7 mouse cellular contexts compared by ENCODE assay signal in the genomic region with DNA sequence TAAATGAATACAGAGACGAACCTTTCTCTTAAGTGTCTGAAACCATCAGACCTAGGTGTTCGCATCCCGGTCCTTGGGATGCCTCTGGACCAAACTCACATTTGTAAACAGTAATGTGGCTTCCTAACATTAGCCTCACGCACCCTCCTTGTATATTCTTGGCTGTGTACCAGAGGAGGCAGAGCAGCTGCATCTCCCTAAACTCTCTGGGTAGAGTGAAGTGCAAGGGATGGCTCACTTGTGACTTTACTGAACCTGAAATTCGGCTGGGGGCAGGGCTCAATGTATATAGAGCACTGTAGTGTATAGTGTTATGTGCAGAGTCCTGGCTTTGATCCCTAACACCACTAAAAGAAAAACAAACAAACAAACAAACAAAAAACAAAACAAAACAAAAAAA. TPM values are rescaled to one million over a fixed set of nuclear protein-coding genes. Genes with fewer than 3 reads are reported as not detected.
DNase-seq lines count a peak whose midpoint lies in the region; ATAC-seq and TF ChIP-seq lines count a peak whose summit lies in the region.

No protein-coding gene starts in this region.

- peak overlapping the region; percentile 53 for H3K4me2 ChIP-seq in lung, postnatal 0 days (replicated peaks; ENCODE audit: low read depth, low read length)
- H3K4me2 ChIP-seq in forebrain, embryonic 13.5 days, result peak overlapping the region; percentile 62
- peak overlapping the region; percentile 55 for H3K4me2 ChIP-seq in limb, embryonic 11.5 days (ENCODE audit: low read depth, severe bottlenecking)
- peak overlapping the region; percentile 61 for H3K4me2 ChIP-seq in stomach, embryonic 15.5 days

- peaks cover 11% of the 10 kb centered on the region for H3K4me1 ChIP-seq in lung, postnatal 0 days (ENCODE audit: insufficient read depth, low read depth, low read length)
- H3K4me1 ChIP-seq in forebrain, embryonic 13.5 days, result peaks cover 35% of the 10 kb centered on the region
- H3K4me1 ChIP-seq in limb, embryonic 11.5 days (ENCODE audit: control insufficient read depth, insufficient read depth, low read length), result peaks cover 47% of the 10 kb centered on the region
- peaks cover 25% of the 10 kb centered on the region for H3K4me1 ChIP-seq in stomach, embryonic 15.5 days

- H3K9me3 ChIP-seq in lung, postnatal 0 days (ENCODE audit: low read length), result no peaks in the 10 kb centered on the region
- no peaks in the 10 kb centered on the region for H3K9me3 ChIP-seq in forebrain, embryonic 13.5 days (replicated peaks)
- H3K9me3 ChIP-seq in limb, embryonic 11.5 days (ENCODE audit: control insufficient read depth, low read length), result no peaks in the 10 kb centered on the region
- H3K9me3 ChIP-seq in stomach, embryonic 15.5 days, result no peaks in the 10 kb centered on the region

- H3K4me3 ChIP-seq in lung, postnatal 0 days (ENCODE audit: low read depth, low read length), result peak overlapping the region; percentile 24; the same call in 1 of the 2 replicates
- no peak overlapping the region for H3K4me3 ChIP-seq in forebrain, embryonic 13.5 days
- peak overlapping the region; percentile 24; the same call in 1 of the 2 replicates for H3K4me3 ChIP-seq in limb, embryonic 11.5 days (ENCODE audit: low read depth, low read length)
- H3K4me3 ChIP-seq in stomach, embryonic 15.5 days (replicated peaks), result peak overlapping the region; percentile 31

- TF ChIP-seq CTCF in lung, postnatal 0 days (IDR thresholded peaks at IDR 0.05), result no peak

- H3K27me3 ChIP-seq in lung, postnatal 0 days (replicated peaks; ENCODE audit: insufficient read depth, low read length), result no peaks in the 10 kb centered on the region
- H3K27me3 ChIP-seq in forebrain, embryonic 13.5 days, result peaks cover 29% of the 10 kb centered on the region
- H3K27me3 ChIP-seq in limb, embryonic 11.5 days (ENCODE audit: control insufficient read depth, insufficient read depth, low read length), result no peaks in the 10 kb centered on the region
- H3K27me3 ChIP-seq in stomach, embryonic 15.5 days (replicated peaks), result no peaks in the 10 kb centered on the region

- H3K9ac ChIP-seq in lung, postnatal 0 days (replicated peaks; ENCODE audit: low read depth), result 0 out of 2 replicates have a peak overlapping the region, but pooled peaks have one; percentile 16
- no peak overlapping the region for H3K9ac ChIP-seq in forebrain, embryonic 13.5 days
- peak overlapping the region; percentile 35 for H3K9ac ChIP-seq in limb, embryonic 11.5 days (ENCODE audit: low read length)
- no peak overlapping the region for H3K9ac ChIP-seq in stomach, embryonic 15.5 days

- TF ChIP-seq EP300 in lung, postnatal 0 days (IDR thresholded peaks at IDR 0.05), result no peak; the same call in 1 of the 2 replicates

- no peaks in the 10 kb centered on the region for H3K36me3 ChIP-seq in lung, postnatal 0 days (ENCODE audit: insufficient read depth, low read length)
- no peaks in the 10 kb centered on the region for H3K36me3 ChIP-seq in forebrain, embryonic 13.5 days (ENCODE audit: poor library complexity, severe bottlenecking)
- H3K36me3 ChIP-seq in limb, embryonic 11.5 days (ENCODE audit: control insufficient read depth, insufficient read depth, low read length), result no peaks in the 10 kb centered on the region
- no peaks in the 10 kb centered on the region for H3K36me3 ChIP-seq in stomach, embryonic 15.5 days

- no peak for ATAC-seq in lung, postnatal 0 days
- ATAC-seq in forebrain, embryonic 13.5 days, result peak; percentile 49
- no peak for ATAC-seq in limb, embryonic 11.5 days (ENCODE audit: insufficient number of reproducible peaks, low FRiP score, low TSS enrichment, low read depth)
- ATAC-seq in stomach, embryonic 15.5 days (ENCODE audit: insufficient read depth, low FRiP score, low read depth), result no peak

- peak; percentile 48 for DNase-seq in lung, postnatal 0 days (ENCODE audit: low spot score)
- DNase-seq in lung, postnatal 25 days (ENCODE audit: low spot score), result no peak
- no peak for DNase-seq in limb, embryonic 11.5 days (ENCODE audit: low spot score)
- no peak for DNase-seq in cerebellum, adult 8-10 months
- no peak for DNase-seq in B cell, adult 2 months

- WGBS in lung, postnatal 0 days, result 13% methylated on average over 5 of the region's 5 CpGs
- WGBS in forebrain, embryonic 13.5 days, result 51% methylated on average over 5 of the region's 5 CpGs
- WGBS in limb, embryonic 11.5 days, result 34% methylated on average over 5 of the region's 5 CpGs
- 25% methylated on average over 5 of the region's 5 CpGs for WGBS in stomach, embryonic 15.5 days

- peak overlapping the region; percentile 77 for H3K27ac ChIP-seq in lung, postnatal 0 days (ENCODE audit: low read length)
- H3K27ac ChIP-seq in forebrain, embryonic 13.5 days, result peak overlapping the region; percentile 31
- peak overlapping the region; percentile 81 for H3K27ac ChIP-seq in limb, embryonic 11.5 days (replicated peaks; ENCODE audit: low read depth, low read length)
- H3K27ac ChIP-seq in stomach, embryonic 15.5 days, result peak overlapping the region; percentile 76

RNA-seq across cellular contexts. Expression of a gene that starts 45.6 kb away (rescaled TPM):
- 10.1 and 11.1 TPM in 2 replicates for polyA plus RNA-seq in lung, postnatal 0 days (2015; fragmentation: Nextera tagmentation; extraction: Ambion mirVana)
- 17.8 and 18.6 TPM in 2 replicates for polyA plus RNA-seq in forebrain, embryonic 13.5 days (2015; fragmentation: Nextera tagmentation; extraction: Ambion mirVana)
- 15.1 and 16.5 TPM in 2 replicates for polyA plus RNA-seq in limb, embryonic 11.5 days (2014; fragmentation: Nextera tagmentation; extraction: Ambion mirVana)
- 10.7 and 11.5 TPM in 2 replicates for polyA plus RNA-seq in stomach, embryonic 15.5 days (2015; fragmentation: Nextera tagmentation; extraction: Ambion mirVana)

Comparison
In these comparisons a context has a peak if more than half of its experiments do, and no peak if none do; other contexts are left out.
1. H3K27ac ChIP-seq: peak in every context shown above with its lines; median percentile 81 in limb, embryonic 11.5 days; 77 in lung, postnatal 0 days; 76 in stomach, embryonic 15.5 days; 31 in forebrain, embryonic 13.5 days.
2. H3K9ac ChIP-seq: peak in lung, postnatal 0 days (single experiment) and limb, embryonic 11.5 days (single experiment); none in forebrain, embryonic 13.5 days (single experiment) and stomach, embryonic 15.5 days (single experiment).
3. Peak in every context shown above with its lines, with median percentiles within 50 percentile points of each other: H3K4me2 ChIP-seq.